Mouse (Mus musculus) gastrocnemius, adult 2 months (tissue): ENCODE data around the gene Olfr1367. TPM values are rescaled to one million over a fixed set of nuclear protein-coding genes. Genes with fewer than 3 reads are reported as not detected.
A peak's percentile ranks its signal among the peaks of the same experiment; 100 is the strongest.

ENCODE experiments used
- DNase-seq: peaks from one replicate; pipeline ENCODE4 v3.0.0; 2022
- H3K27ac ChIP-seq: fragments of 200-600 bp; 2 replicates; pipeline ENCODE4 v1.8.1; 2022; ENCODE audit warnings: mild to moderate bottlenecking
- H3K4me3 ChIP-seq: fragments of 200-600 bp; 2 replicates; pipeline ENCODE4 v1.8.1; 2022; ENCODE audit warnings: mild to moderate bottlenecking, moderate library complexity
- CTCF ChIP-seq: fragments of 200-600 bp; IDR thresholded peaks from 2 replicates; pipeline ENCODE4 v1.8.1; 2022; ENCODE audit warnings: antibody characterized with exemption, mild to moderate bottlenecking, moderate library complexity
- intact Hi-C: fragments of 180-260 bp; cut with DNase I; formaldehyde crosslinking; loops from one replicate; pipeline ENCODE4 v1.15.1; 2025
- long read RNA-seq, 2 experiments: library from polyadenylated mRNA; stranded (forward); transcript quantifications; one replicate each; pipeline ENCODE4 v2.0.0; 2021
- total RNA-seq, 2 experiments: library from RNA; stranded (reverse); gene quantifications; 2 replicates each; pipeline ENCODE4 v1.2.3; 2021

Gene Olfr1367
- total RNA-seq, result not detected
- long read RNA-seq, experiment 1, result 0 reads
- long read RNA-seq, experiment 2, result 0 reads

DNA sequence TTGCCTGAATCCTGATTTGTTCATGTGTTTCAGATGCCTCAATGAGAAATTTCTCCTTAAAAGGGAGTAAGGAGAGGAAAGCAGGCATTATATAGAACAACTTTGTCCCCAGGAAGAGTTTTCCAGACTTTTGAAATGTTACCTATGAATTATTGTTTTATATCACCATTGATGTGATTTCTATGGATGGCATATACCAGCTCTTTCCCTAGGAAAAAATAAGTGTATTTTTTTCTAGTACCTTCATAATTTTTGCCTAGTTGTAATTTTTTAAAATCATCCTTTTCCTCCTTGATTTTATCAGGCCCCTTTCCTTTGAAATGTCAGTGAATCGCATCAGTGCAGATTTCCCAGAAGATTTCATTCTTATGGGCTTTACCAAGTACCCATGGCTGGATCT, at the start of gene Olfr1367:
Gene Olfr1367 (plus strand): TSS at position 301 of the 400 bp plus-strand sequence.
- no peak for TF ChIP-seq CTCF
- intact Hi-C loops, result no loop called here

DNA sequence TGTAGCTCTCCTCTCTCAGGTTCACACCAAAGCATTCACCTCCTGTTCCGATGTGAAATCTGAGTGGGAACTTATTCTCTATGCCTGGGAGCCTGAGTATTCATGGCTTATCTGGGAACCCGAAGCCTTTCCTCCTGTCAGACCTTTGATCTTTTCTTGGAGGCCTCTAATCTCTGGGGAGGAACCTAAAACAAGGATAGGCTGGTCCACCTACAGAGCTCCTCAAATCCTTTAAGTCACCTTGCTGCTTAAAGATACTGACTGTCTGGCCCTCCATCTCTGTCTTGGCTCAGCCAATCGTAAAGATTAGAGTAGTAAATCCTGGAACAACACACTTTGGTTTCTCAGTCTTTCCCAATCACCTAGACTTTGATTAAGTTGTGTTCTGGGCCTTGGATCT, 48.2 kb upstream of the Olfr1367 start:
- intact Hi-C loops, result no loop called here
- Histone ChIP-seq H3K27ac (no peak overlapping the region), H3K4me3 (no peak overlapping the region)
- no peak for DNase-seq
- TF ChIP-seq CTCF, result no peak

More for the DNA sequence above, at the start of gene Olfr1367:
- DNase-seq, result no peak
- H3K4me3 ChIP-seq, result no peak within 1 kb of the TSS
- no peak within 1 kb of the TSS for H3K27ac ChIP-seq

DNA sequence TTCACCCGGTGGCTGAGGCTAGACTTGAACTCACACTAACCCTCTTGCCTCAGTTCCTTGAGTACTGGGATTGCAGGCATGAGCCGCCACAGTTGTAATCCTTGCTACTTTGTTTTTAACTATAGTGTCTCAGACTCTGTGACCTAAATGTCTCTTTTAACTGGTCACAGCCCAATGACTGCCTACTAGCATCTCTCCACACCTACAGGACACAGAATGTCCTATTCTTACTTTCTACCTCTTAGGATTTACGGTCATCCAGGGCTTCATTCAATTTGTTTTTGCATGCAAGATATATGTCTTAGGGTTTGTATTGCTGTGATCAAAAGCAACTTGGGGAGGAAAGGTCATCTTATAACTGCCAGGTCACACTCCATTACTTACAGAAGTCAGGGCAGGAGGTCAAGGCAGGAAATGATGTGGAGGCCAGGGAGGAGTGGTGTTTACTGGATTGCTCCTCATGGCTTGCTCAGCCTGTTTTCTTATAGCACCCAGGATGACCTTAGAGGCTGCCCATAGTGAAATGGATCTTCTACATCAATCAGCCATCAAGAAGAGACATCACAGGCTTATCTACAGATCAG, 42.1 kb upstream of the Olfr1367 start:
- DNase-seq, result no peak
- H3K4me3 ChIP-seq, result no peak overlapping the region
- TF ChIP-seq CTCF, result no peak
- intact Hi-C loops, result no loop called here
- no peak overlapping the region for H3K27ac ChIP-seq

DNA sequence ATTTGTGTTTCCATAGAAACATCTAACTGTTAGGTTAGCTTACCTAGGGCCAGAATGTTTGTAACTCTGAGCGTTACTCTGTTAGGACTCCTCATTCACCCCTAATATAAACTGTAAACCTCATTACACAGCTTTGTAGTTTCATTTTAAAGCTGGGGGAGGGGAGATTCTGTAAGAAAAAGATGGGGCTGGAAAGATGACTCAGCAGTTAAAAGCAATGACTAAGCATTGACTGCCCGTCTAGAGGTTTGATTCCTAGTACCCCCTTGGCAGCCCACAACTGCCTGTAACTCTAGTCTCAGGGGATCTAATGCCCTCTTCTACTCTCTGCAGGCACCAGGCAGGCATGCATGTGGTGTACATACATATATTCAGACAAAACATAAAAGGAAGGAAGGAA, 36.9 kb upstream of the Olfr1367 start:
- Histone ChIP-seq H3K27ac (no peak overlapping the region), H3K4me3 (no peak overlapping the region)
- TF ChIP-seq CTCF, result no peak
- intact Hi-C loops, result no loop called here
- no peak for DNase-seq

DNA sequence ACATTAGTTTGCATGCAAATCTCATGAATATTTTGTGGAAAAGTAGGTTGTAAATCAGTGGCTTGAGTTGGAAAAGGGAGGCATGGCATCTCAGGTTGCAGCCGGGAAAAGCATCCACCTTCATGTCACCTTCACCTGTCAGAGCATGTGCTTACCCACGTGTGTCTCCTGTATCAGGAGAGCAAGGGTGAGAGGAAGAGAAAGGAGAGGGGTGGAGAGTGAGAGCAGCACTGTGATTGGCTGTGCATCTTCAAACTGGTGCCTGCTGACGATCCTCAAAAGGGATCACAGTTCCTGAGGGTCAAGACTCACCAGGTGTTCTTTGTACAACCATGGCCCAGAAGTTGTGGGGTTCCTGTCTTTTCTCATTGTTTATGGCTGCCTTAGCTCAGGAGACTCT, 34.8 kb upstream of the Olfr1367 start, which contains the start of gene Gpx6:
Gene Gpx6 (plus strand): TSS at position 200 of the 400 bp plus-strand sequence.
- Histone ChIP-seq H3K27ac (no peak within 1 kb of the TSS), H3K4me3 (no peak within 1 kb of the TSS)
- DNase-seq, result no peak
- no peak for TF ChIP-seq CTCF
- intact Hi-C loops, result no loop called here

DNA sequence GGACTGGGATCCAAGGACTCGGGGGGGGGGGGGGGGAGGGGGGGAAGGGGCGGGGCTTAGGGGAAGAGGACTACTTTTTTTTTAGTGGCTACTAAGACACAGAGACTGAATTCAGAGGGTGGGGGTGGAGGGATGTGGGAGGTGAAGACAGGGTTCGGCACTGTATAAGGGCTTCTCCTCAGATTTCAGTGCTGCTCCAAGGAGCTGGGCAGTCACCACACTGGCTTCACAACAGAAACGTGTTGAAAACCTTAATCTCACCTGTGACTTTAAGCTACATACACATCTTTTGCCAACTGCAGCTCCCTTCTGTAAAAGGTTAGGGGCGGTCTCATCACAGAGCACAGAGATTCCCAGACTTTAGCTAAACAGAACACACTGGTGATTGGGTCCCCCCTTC, 33.9 kb upstream of the Olfr1367 start:
- TF ChIP-seq CTCF, result no peak
- Histone ChIP-seq H3K27ac (no peak overlapping the region), H3K4me3 (no peak overlapping the region)
- intact Hi-C loops, result no loop called here
- no peak for DNase-seq

DNA sequence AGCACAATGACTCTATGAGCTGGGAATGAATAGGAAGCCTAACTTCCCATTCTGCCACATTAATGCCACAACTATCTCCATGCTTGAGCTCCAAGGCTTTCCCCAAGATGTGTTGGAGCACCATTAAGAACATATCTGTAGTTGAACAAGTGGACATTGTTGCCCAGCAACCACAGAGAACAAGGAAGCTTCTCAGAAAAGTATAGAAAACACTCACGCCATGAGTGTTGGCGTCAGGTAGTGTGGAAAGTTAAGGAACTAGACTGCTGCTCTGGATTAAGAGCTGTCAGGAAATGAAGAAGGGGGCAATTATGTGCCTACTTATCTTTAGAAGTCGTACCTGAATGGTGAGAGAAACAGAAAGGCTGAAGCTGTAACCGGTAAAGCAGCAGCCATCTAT, 32.8 kb upstream of the Olfr1367 start:
- intact Hi-C loops, result no loop called here
- H3K4me3 ChIP-seq, result no peak overlapping the region
- no peak for TF ChIP-seq CTCF

DNA sequence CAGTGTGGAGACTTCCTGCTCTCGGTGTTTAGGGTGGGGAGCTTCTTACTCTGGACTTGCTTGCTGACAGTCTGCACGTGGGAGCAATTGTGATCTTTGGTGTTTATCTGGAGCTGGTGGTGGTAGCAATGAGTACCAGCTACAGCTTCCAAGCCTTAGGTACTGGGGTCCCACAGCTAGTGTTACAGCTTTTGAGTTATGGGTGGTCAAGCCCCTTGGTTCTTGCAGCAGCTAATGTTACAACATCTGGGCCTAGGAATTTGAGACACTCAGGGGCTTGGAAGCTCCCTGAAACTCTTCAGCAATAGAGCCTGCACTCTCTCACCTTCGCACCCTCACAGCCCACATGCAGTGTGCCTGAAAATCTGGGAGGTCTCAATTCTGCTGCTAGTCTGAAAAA, 26.4 kb upstream of the Olfr1367 start:
- Histone ChIP-seq H3K27ac (no peak overlapping the region), H3K4me3 (no peak overlapping the region)
- TF ChIP-seq CTCF, result no peak
- intact Hi-C loops, result loop anchor here (10.0 kb wide), 1 partner anchor 85 kb away; no protein-coding TSS in a partner anchor
- no peak for DNase-seq

More for the DNA sequence above, 32.8 kb upstream of the Olfr1367 start:
- H3K27ac ChIP-seq, result no peak overlapping the region
- no peak for DNase-seq

DNA sequence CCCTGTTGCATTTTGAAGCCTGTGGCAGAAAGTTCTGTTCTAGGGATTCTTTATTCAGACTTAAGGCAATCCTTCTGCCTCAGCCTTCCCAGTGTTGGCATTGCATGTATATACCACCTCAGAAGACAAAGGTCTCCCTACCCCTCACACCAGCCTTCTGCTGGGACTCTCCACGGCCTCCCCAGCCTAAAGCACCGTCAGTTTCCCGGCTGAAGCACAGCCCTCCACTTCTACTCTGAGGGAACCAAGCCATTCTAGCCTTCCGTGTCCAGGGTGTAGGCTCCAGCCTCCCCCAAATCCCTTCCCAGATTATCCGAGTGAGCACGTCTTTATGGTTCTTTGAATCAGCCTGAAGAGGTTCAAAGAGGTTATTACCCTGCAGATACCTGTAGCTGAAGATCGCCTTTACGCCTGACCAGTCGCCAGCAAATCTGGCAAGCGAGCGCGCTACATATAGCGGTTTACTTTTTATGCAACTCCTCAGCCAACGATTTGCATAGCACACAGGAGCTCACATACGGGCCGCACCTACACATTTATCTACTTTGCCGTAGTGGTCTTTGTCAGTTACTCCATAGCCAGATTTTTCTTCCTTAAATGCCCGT, 24.7 kb upstream of the Olfr1367 start:
- DNase-seq, result no peak
- H3K4me3 ChIP-seq, result peak overlapping the region; percentile 40
- no peak for TF ChIP-seq CTCF
- intact Hi-C loops, result loop anchor here (10.0 kb wide), 1 partner anchor 87 kb away; no protein-coding TSS in a partner anchor
- H3K27ac ChIP-seq, result no peak overlapping the region

DNA sequence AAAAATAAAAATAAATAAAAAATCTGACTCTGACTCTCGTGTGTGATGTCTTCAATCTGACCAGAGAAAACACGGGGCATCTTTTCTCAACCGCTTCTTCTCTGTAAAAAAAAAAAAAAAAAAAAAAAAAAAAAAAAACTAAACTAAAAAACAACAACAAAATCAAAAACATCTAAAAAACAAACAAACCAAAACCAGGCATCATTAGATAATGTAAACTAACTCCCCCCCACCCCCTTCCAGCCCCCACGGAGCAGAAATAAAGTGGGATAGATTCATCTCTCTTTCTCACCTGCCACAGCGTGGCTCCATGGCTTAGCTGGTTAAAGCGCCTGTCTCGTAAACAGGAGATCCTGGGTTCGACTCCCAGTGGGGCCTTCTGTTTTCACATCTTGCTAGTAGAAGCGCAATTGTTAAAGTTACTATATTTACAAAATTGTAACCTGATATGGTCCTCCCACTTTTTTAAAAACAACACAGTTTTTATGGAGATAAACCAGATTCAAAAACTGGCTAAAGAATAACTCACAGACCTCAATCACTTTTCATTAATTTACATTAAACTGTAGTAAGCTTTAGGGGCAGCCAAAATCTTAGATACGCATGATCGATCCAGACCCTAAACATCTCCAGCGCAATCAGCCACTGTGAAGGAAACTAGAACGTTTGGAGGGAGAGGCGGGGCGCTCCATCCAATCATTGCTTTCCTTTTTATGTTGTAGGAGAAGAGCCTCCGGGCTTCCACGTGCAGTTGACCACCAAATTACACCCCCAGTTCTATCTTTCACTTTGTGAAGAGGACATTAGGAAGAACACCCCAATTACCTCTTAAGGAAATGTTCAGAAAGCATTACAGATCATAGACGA, 24.0 kb upstream of the Olfr1367 start:
- no peak overlapping the region for H3K27ac ChIP-seq
- peak overlapping the region; percentile 40 for H3K4me3 ChIP-seq
- DNase-seq, result no peak
- intact Hi-C loops, result loop anchor here (10.0 kb wide), 1 partner anchor 88 kb away; no protein-coding TSS in a partner anchor
- TF ChIP-seq CTCF, result no peak

DNA sequence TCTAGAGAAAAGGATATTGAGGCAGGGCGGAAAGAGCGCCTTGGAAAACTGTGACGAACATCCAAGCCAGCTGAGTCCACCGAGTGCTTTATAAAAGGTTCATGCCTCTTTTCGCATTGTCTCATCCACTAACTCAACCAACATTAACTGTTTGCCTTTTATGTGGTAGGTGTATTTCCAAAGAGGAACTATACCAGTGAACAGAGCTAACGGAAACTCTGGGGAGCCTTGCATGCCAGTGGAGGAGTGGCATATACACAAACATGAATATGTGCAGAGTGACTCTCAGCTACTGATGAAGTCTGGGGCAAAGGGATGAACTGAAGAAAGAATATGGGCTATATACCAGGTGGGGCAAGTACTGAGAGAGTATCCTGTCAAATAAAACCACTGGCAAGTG, 23.3 kb upstream of the Olfr1367 start:
- H3K27ac ChIP-seq, result no peak overlapping the region
- H3K4me3 ChIP-seq, result no peak overlapping the region
- no peak for TF ChIP-seq CTCF
- DNase-seq, result no peak
- intact Hi-C loops, result loop anchor here (10.0 kb wide), 1 partner anchor 89 kb away; no protein-coding TSS in a partner anchor

DNA sequence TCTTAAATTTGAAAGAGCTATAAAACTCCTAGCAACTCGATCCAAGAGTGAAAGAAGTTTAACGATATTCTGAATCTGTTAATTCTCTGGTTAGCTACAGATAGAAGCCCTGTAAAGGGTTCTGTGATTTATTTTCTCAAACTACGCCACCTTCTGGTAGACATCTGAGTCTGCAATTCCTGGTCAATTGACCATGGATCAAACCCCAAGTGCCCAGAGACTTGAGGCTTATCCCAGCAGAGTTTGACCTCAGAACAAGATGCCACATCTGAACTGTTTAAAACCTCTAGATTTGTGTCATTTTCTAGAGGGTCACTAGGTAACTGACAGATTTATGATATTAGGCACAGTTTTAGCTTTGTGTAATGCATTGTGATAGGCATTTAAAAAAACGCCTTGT, 20.5 kb upstream of the Olfr1367 start:
- Histone ChIP-seq H3K27ac (no peak overlapping the region), H3K4me3 (peak overlapping the region; percentile 79)
- DNase-seq, result no peak
- TF ChIP-seq CTCF, result peak; percentile 58
- intact Hi-C loops, result loop anchor here (5.0 to 10.0 kb wide), 2 partner anchors 49 to 91 kb away; no protein-coding TSS in a partner anchor

DNA sequence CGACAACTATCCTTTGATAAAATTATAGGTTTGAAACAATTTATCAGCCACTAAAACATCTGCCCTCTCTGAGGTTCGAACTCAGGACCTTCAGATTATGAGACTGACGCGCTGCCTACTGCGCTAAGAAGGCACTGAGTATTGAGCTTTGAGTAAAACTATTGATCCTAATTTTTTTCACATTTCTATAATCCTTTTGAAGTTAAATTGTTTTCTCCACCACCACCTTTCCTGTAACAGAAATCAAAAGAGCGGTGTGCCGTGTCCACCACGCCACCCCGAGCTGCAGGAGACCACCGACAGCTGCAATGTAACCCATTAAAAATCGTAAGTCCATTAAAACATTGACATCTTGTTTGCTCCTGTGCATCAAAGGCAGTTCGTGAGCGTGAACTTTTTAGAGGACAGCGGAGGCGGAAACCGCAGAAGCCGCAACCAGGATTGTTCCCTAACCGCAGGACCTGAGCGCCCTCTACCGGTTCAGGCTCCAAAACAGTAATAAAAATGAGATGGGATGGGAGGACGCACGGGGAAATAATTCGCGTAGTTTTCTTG, 20.0 kb upstream of the Olfr1367 start:
- intact Hi-C loops, result loop anchor here (5.0 to 10.0 kb wide), 2 partner anchors 49 to 92 kb away; no protein-coding TSS in a partner anchor
- Histone ChIP-seq H3K27ac (peak overlapping the region; percentile 57; the same call in 1 of the 2 replicates), H3K4me3 (peak overlapping the region; percentile 79)
- peak; percentile 80 for TF ChIP-seq CTCF
- peak; percentile 80 for DNase-seq
